Mouse (Mus musculus): ENCODE data around the gene Comp. TPM values are rescaled to one million over a fixed set of nuclear protein-coding genes. Genes with fewer than 3 reads are reported as not detected.
A peak's percentile ranks its signal among the peaks of the same experiment; 100 is the strongest.

Comp gene
- polyA plus RNA-seq, 1 experiment from 2014 or later: 0.25 TPM

DNA sequence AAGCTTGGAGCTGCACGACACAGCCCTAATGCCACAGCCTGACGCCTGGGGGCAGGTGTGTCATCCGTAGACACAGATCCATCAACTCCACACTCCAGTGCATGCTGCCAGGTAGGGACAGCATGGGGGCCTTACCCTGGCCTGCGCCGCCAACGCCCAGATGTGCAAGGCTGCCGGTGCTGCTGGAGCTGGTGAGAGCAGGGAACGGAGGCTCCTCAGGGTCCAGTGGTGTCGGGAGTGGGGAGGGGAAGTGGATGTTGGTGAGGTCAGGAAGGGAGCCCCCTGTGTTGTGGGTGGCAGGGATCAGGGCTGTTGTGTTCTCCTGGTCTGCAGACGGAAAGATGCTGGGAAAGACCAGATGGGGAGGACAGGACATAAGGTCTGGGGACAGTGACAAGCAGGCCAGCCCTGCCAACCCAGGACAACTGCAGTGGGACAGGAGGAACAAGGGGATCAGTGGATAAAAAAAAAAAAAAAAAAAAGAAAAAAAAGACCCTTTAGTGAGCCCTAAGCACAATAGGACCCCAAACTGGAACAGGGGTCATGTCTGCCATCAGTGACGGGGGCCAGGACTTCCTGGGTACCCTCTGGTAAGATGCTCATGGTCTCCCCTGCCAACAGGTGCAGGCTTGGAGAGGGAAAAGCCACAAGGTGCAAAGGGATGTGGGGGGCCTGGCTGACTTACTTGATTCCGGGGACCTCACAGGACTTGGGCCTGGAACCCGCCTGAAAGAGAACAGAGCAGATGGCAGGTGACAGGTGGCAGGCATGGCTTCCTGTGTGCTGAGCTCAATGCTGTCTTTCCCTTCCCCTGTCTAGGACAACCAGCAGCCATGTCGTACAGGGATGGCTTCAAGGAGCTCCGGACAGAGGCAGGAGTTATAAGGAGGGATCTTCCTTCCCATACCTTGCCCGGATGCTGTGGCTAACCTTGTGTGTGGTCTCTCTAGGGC, 24.5 kb downstream of the Comp start:
- Histone ChIP-seq H3K27ac (ENCODE audit: low read depth, low read length) (no peak overlapping the region), H3K36me3 (ENCODE audit: control insufficient read depth, insufficient read depth) (peaks cover 5% of the 10 kb centered on the region), H3K4me3 (ENCODE audit: low read depth, low read length) (no peak overlapping the region), H3K9ac (ENCODE audit: low read depth, low read length) (no peak overlapping the region), H3K4me2 (replicated peaks; ENCODE audit: low read depth) (no peak overlapping the region), H3K4me1 (replicated peaks; ENCODE audit: control insufficient read depth, insufficient read depth, low read length) (0 out of 2 replicates have a peak, but pooled peaks cover 4% of the 10 kb centered on the region), H3K27me3 (replicated peaks; ENCODE audit: control insufficient read depth, insufficient read depth, low read length) (no peaks in the 10 kb centered on the region), H3K9me3 (ENCODE audit: control insufficient read depth) (no peaks in the 10 kb centered on the region)
- no peak for ATAC-seq
- WGBS: 87% methylated on average over 16 of the region's 16 CpGs
- TF ChIP-seq CTCF (IDR thresholded peaks at IDR 0.05; ENCODE audit: low read depth): no peak

DNA sequence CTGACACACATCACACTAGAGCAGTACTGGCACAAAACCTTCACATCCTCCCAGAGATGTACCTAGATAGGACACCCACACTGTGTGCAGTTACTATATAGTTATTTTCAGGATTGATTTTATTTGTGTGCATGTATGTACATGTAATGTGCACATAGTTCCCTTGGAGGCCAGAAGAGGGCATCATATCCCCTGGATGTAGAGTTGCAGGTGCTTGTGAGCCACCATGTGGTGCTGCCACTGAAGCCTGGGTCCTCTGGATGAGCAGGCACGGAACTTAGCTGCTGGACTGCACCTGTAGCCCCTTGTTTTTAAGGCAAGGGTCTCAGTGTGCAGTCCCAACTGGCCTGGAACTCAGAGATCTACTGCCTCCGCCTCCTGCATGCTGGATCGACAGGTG, 30.9 kb downstream of the Comp start:
- Histone ChIP-seq H3K9ac (ENCODE audit: low read depth, low read length) (no peak overlapping the region), H3K36me3 (ENCODE audit: control insufficient read depth, insufficient read depth) (peaks cover 5% of the 10 kb centered on the region), H3K4me1 (replicated peaks; ENCODE audit: control insufficient read depth, insufficient read depth, low read length) (peaks cover 28% of the 10 kb centered on the region), H3K27ac (ENCODE audit: low read depth, low read length) (no peak overlapping the region), H3K4me2 (replicated peaks; ENCODE audit: low read depth) (no peak overlapping the region), H3K4me3 (ENCODE audit: low read depth, low read length) (no peak overlapping the region), H3K9me3 (ENCODE audit: control insufficient read depth) (no peaks in the 10 kb centered on the region), H3K27me3 (replicated peaks; ENCODE audit: control insufficient read depth, insufficient read depth, low read length) (no peaks in the 10 kb centered on the region)
- no peak for ATAC-seq
- WGBS: 91% methylated on average over 3 of the region's 3 CpGs
- TF ChIP-seq CTCF (IDR thresholded peaks at IDR 0.05; ENCODE audit: low read depth): peak; percentile 50

GRCm38 (mm10) chr8:70405189-70405588, 31.8 kb downstream of the Comp start:
- Histone ChIP-seq H3K27me3 (replicated peaks; ENCODE audit: control insufficient read depth, insufficient read depth, low read length) (no peaks in the 10 kb centered on the region), H3K4me3 (ENCODE audit: low read depth, low read length) (no peak overlapping the region), H3K27ac (ENCODE audit: low read depth, low read length) (peak overlapping the region; percentile 78), H3K4me2 (replicated peaks; ENCODE audit: low read depth) (peak overlapping the region; percentile 37), H3K9ac (ENCODE audit: low read depth, low read length) (0 out of 2 replicates have a peak overlapping the region, but pooled peaks have one; percentile 3), H3K36me3 (ENCODE audit: control insufficient read depth, insufficient read depth) (peaks cover under 1% of the 10 kb centered on the region), H3K4me1 (replicated peaks; ENCODE audit: control insufficient read depth, insufficient read depth, low read length) (peaks cover 29% of the 10 kb centered on the region), H3K9me3 (ENCODE audit: control insufficient read depth) (no peaks in the 10 kb centered on the region)
- 23% methylated on average over 7 of the region's 7 CpGs for WGBS
- ATAC-seq: peak; percentile 41; the same call in 1 of the 2 replicates
- no peak for TF ChIP-seq CTCF (IDR thresholded peaks at IDR 0.05; ENCODE audit: low read depth)

DNA sequence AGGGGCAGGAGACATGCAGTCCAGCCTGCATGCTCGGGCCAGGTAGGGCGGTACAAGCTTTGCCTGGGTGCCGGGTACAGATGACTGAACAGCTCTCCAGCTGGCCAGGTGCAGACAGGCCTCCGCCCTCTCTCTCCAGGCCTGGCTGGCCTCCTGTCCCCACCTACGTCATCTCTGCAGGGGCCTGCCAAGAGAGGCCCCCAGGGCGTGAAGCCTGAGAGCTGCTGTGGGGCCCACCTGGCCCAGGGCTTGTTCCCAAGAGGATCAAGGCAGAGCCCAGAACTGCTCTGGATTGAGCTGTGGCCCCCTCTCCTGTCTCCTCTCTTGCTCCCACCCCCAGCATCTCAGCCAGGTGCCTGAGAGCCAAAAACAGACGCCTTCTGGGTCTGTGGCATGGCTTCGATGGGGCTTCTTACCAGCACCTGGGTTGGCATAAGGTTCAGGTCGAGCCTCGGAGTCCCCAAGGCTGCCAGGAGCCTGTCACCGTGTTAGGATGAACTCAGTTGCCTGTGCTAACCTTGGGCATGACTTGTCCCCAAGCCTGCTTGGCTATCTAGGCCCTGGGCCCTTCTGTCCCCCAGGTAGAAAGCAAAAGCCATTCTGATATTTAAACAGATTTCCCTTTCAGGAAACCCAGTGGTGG, 33.2 kb downstream of the Comp start:
- Histone ChIP-seq H3K36me3 (ENCODE audit: control insufficient read depth, insufficient read depth) (peaks cover 6% of the 10 kb centered on the region; the same call in 1 of the 2 replicates), H3K4me2 (replicated peaks; ENCODE audit: low read depth) (peak overlapping the region; percentile 25), H3K9me3 (ENCODE audit: control insufficient read depth) (no peaks in the 10 kb centered on the region), H3K27me3 (replicated peaks; ENCODE audit: control insufficient read depth, insufficient read depth, low read length) (no peaks in the 10 kb centered on the region), H3K9ac (ENCODE audit: low read depth, low read length) (no peak overlapping the region), H3K4me1 (replicated peaks; ENCODE audit: control insufficient read depth, insufficient read depth, low read length) (peaks cover 29% of the 10 kb centered on the region), H3K27ac (ENCODE audit: low read depth, low read length) (peak overlapping the region; percentile 78), H3K4me3 (ENCODE audit: low read depth, low read length) (no peak overlapping the region)
- no peak for TF ChIP-seq CTCF (IDR thresholded peaks at IDR 0.05; ENCODE audit: low read depth)
- 39% methylated on average over 10 of the region's 11 CpGs for WGBS
- peak; percentile 80 for ATAC-seq

- Histone ChIP-seq H3K27ac (ENCODE audit: low read depth, low read length) (peak overlapping the region; percentile 73), H3K4me1 (replicated peaks; ENCODE audit: control insufficient read depth, insufficient read depth, low read length) (peaks cover 29% of the 10 kb centered on the region), H3K27me3 (replicated peaks; ENCODE audit: control insufficient read depth, insufficient read depth, low read length) (no peaks in the 10 kb centered on the region), H3K4me3 (ENCODE audit: low read depth, low read length) (no peak overlapping the region), H3K9ac (ENCODE audit: low read depth, low read length) (0 out of 2 replicates have a peak overlapping the region, but pooled peaks have one; percentile 37), H3K9me3 (ENCODE audit: control insufficient read depth) (no peaks in the 10 kb centered on the region), H3K4me2 (replicated peaks; ENCODE audit: low read depth) (peak overlapping the region; percentile 45), H3K36me3 (ENCODE audit: control insufficient read depth, insufficient read depth) (peaks cover 6% of the 10 kb centered on the region; the same call in 1 of the 2 replicates)
- WGBS: 19% methylated on average over 6 of the region's 6 CpGs
- TF ChIP-seq CTCF (IDR thresholded peaks at IDR 0.05; ENCODE audit: low read depth): no peak
- ATAC-seq: peak; percentile 76
These were observed 34.9 kb downstream of the Comp start for GRCm38 (mm10) chr8:70408301-70408700.

GRCm38 (mm10) chr8:70409019-70409418, 35.7 kb downstream of the Comp start:
- H3K27me3 ChIP-seq (replicated peaks; ENCODE audit: control insufficient read depth, insufficient read depth, low read length): no peaks in the 10 kb centered on the region
- H3K36me3 ChIP-seq (ENCODE audit: control insufficient read depth, insufficient read depth): peaks cover 6% of the 10 kb centered on the region; the same call in 1 of the 2 replicates
- no peak for ATAC-seq
- peak overlapping the region; percentile 45 for H3K4me2 ChIP-seq (replicated peaks; ENCODE audit: low read depth)
- H3K27ac ChIP-seq (ENCODE audit: low read depth, low read length): peak overlapping the region; percentile 73
- H3K4me3 ChIP-seq (ENCODE audit: low read depth, low read length): no peak overlapping the region
- TF ChIP-seq CTCF (IDR thresholded peaks at IDR 0.05; ENCODE audit: low read depth): no peak
- no peaks in the 10 kb centered on the region for H3K9me3 ChIP-seq (ENCODE audit: control insufficient read depth)
- 41% methylated on average over 10 of the region's 10 CpGs for WGBS
- H3K9ac ChIP-seq (ENCODE audit: low read depth, low read length): 0 out of 2 replicates have a peak overlapping the region, but pooled peaks have one; percentile 40
- H3K4me1 ChIP-seq (replicated peaks; ENCODE audit: control insufficient read depth, insufficient read depth, low read length): peaks cover 29% of the 10 kb centered on the region
